Mouse (Mus musculus): ENCODE data around the gene Gm9803. TPM values are rescaled to one million over a fixed set of nuclear protein-coding genes. Genes with fewer than 3 reads are reported as not detected.

Gm9803 gene
- polyA plus RNA-seq, 1 experiment from 2014 or later: 20.4 TPM

GRCm38 (mm10) chr10:43482021-43482420 is 41.9 kb upstream of the Gm9803 start:
- 92% methylated on average over 5 of the region's 5 CpGs for WGBS
- Histone ChIP-seq H3K27ac (replicated peaks; ENCODE audit: low read depth, low read length) (no peak overlapping the region), H3K27me3 (replicated peaks; ENCODE audit: control insufficient read depth, insufficient read depth, low read length) (no peaks in the 10 kb centered on the region), H3K9ac (ENCODE audit: low read depth, low read length) (no peak overlapping the region), H3K4me1 (ENCODE audit: control insufficient read depth, insufficient read depth, low read length) (peaks cover 27% of the 10 kb centered on the region), H3K36me3 (ENCODE audit: control insufficient read depth, insufficient read depth, low read length) (no peaks in the 10 kb centered on the region), H3K9me3 (ENCODE audit: control insufficient read depth, low read length) (no peaks in the 10 kb centered on the region), H3K4me3 (ENCODE audit: low read depth, low read length) (no peak overlapping the region), H3K4me2 (ENCODE audit: low read depth, low read length) (no peak overlapping the region)
- DNase-seq (ENCODE audit: low spot score) (no peak), ATAC-seq (ENCODE audit: low read depth) (no peak)

DNA sequence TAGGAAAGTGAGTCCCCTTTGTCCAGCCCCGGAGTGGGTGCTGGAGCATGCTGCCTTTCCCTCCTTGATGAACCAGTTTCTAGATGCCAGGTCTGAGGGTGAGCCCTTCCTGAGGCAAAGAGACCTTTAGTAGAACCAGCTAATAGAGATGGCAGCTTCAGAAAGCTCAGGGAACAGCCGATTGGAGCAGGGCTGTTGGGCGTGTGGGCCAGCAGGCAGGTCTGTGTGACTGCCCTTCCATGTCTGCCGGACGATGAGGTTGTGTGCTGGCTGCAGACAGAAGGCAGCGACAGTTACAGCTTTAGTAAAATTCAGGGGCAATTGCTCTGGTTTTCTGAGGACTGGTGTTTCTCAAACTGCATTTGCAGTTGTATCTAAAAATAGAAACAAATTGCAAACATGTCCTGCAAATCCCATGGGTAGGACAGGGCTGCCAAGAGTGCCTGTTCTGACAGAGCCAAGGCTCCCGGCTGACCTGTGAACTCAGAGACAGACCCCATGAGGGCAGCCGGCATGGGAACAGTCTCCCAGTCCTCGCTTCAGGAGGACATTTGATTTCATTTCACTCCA is 40.4 kb upstream of the Gm9803 start:
- no peak for ATAC-seq (ENCODE audit: low read depth)
- Histone ChIP-seq H3K4me1 (ENCODE audit: control insufficient read depth, insufficient read depth, low read length) (peaks cover 24% of the 10 kb centered on the region), H3K36me3 (ENCODE audit: control insufficient read depth, insufficient read depth, low read length) (no peaks in the 10 kb centered on the region), H3K27me3 (replicated peaks; ENCODE audit: control insufficient read depth, insufficient read depth, low read length) (no peaks in the 10 kb centered on the region), H3K9me3 (ENCODE audit: control insufficient read depth, low read length) (no peaks in the 10 kb centered on the region), H3K9ac (ENCODE audit: low read depth, low read length) (peak overlapping the region; percentile 21; the same call in 1 of the 2 replicates), H3K27ac (replicated peaks; ENCODE audit: low read depth, low read length) (peak overlapping the region; percentile 56), H3K4me2 (ENCODE audit: low read depth, low read length) (peak overlapping the region; percentile 35), H3K4me3 (ENCODE audit: low read depth, low read length) (no peak overlapping the region)
- peak; percentile 41 for DNase-seq (ENCODE audit: low spot score)
- WGBS: 21% methylated on average over 9 of the region's 9 CpGs

GRCm38 (mm10) chr10:43485751-43486268 is 38.1 kb upstream of the Gm9803 start:
- ATAC-seq (ENCODE audit: low read depth) (no peak), DNase-seq (ENCODE audit: low spot score) (no peak)
- no peaks in the 10 kb centered on the region for H3K36me3 ChIP-seq (ENCODE audit: control insufficient read depth, insufficient read depth, low read length)
- H3K27ac ChIP-seq (replicated peaks; ENCODE audit: low read depth, low read length): no peak overlapping the region
- H3K4me1 ChIP-seq (ENCODE audit: control insufficient read depth, insufficient read depth, low read length): peaks cover 25% of the 10 kb centered on the region
- H3K9ac ChIP-seq (ENCODE audit: low read depth, low read length): no peak overlapping the region
- H3K27me3 ChIP-seq (replicated peaks; ENCODE audit: control insufficient read depth, insufficient read depth, low read length): no peaks in the 10 kb centered on the region
- H3K4me3 ChIP-seq (ENCODE audit: low read depth, low read length): no peak overlapping the region
- no peak overlapping the region for H3K4me2 ChIP-seq (ENCODE audit: low read depth, low read length)
- WGBS: 82% methylated on average over 6 of the region's 6 CpGs
- H3K9me3 ChIP-seq (ENCODE audit: control insufficient read depth, low read length): no peaks in the 10 kb centered on the region

GRCm38 (mm10) chr10:43487441-43488010 is 36.4 kb upstream of the Gm9803 start:
- ATAC-seq (ENCODE audit: low read depth): no peak
- Histone ChIP-seq H3K4me3 (ENCODE audit: low read depth, low read length) (no peak overlapping the region), H3K9me3 (ENCODE audit: control insufficient read depth, low read length) (no peaks in the 10 kb centered on the region), H3K4me2 (ENCODE audit: low read depth, low read length) (no peak overlapping the region), H3K27ac (replicated peaks; ENCODE audit: low read depth, low read length) (no peak overlapping the region), H3K9ac (ENCODE audit: low read depth, low read length) (no peak overlapping the region), H3K36me3 (ENCODE audit: control insufficient read depth, insufficient read depth, low read length) (no peaks in the 10 kb centered on the region), H3K4me1 (ENCODE audit: control insufficient read depth, insufficient read depth, low read length) (peaks cover 20% of the 10 kb centered on the region), H3K27me3 (replicated peaks; ENCODE audit: control insufficient read depth, insufficient read depth, low read length) (no peaks in the 10 kb centered on the region)
- DNase-seq (ENCODE audit: low spot score): no peak
- 90% methylated on average over 3 of the region's 3 CpGs for WGBS

GRCm38 (mm10) chr10:43488258-43488657 is 35.6 kb upstream of the Gm9803 start:
- H3K36me3 ChIP-seq (ENCODE audit: control insufficient read depth, insufficient read depth, low read length): no peaks in the 10 kb centered on the region
- H3K9me3 ChIP-seq (ENCODE audit: control insufficient read depth, low read length): no peaks in the 10 kb centered on the region
- no peak overlapping the region for H3K4me2 ChIP-seq (ENCODE audit: low read depth, low read length)
- no peak for DNase-seq (ENCODE audit: low spot score)
- H3K4me1 ChIP-seq (ENCODE audit: control insufficient read depth, insufficient read depth, low read length): peaks cover 16% of the 10 kb centered on the region
- no peaks in the 10 kb centered on the region for H3K27me3 ChIP-seq (replicated peaks; ENCODE audit: control insufficient read depth, insufficient read depth, low read length)
- H3K27ac ChIP-seq (replicated peaks; ENCODE audit: low read depth, low read length): no peak overlapping the region
- no peak overlapping the region for H3K9ac ChIP-seq (ENCODE audit: low read depth, low read length)
- no peak overlapping the region for H3K4me3 ChIP-seq (ENCODE audit: low read depth, low read length)
- no peak for ATAC-seq (ENCODE audit: low read depth)
- 67% methylated on average over 4 of the region's 4 CpGs for WGBS

DNA sequence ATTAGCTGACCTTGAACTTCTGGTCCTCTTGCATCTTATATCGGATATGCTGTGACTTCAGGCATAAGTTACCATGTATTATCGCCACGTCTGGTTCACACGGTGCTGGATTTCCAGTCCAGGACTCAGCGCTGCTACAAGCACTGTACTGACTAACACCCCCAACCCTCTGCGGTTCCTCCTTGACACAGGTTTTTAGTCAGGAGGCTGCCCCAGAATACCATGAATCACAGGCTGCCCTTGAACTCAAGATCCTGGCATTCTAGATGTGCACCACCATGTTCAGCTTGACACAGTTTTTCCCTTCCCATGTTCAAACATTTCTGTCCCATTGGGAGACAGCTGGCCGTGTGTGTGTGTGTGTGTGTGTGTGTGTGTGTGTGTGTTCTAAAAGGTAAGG is 34.7 kb upstream of the Gm9803 start:
- WGBS: 77% methylated on average over 7 of the region's 7 CpGs

DNA sequence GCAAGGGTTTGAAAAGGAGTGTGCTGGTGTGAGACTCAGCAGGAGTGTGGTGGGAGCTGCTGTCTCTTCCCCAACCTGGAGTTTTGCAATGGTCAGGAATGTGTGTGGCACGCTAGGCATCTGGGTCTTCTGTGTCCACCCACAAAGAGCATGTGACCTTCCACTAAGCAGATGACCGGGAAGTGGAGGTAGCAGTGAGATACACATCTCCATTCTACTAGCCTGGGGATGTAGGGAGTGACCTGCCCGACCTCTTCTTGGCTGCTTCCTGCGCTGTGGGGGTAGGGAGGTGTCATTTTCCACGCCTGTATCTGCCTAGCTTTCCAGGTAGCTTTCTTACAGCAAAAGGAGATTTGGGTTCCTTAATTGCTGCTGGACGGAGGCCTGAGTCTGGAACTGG is 34.3 kb upstream of the Gm9803 start:
- Histone ChIP-seq H3K27ac (replicated peaks; ENCODE audit: low read depth, low read length) (no peak overlapping the region), H3K9me3 (ENCODE audit: control insufficient read depth, low read length) (no peaks in the 10 kb centered on the region), H3K4me2 (ENCODE audit: low read depth, low read length) (no peak overlapping the region), H3K27me3 (replicated peaks; ENCODE audit: control insufficient read depth, insufficient read depth, low read length) (no peaks in the 10 kb centered on the region), H3K4me1 (ENCODE audit: control insufficient read depth, insufficient read depth, low read length) (peaks cover 10% of the 10 kb centered on the region; the same call in 1 of the 2 replicates), H3K36me3 (ENCODE audit: control insufficient read depth, insufficient read depth, low read length) (peaks cover 7% of the 10 kb centered on the region), H3K9ac (ENCODE audit: low read depth, low read length) (no peak overlapping the region), H3K4me3 (ENCODE audit: low read depth, low read length) (no peak overlapping the region)
- no peak for ATAC-seq (ENCODE audit: low read depth)
- no peak for DNase-seq (ENCODE audit: low spot score)
- 11% methylated on average over 6 of the region's 6 CpGs for WGBS

More for the DNA sequence above, 34.7 kb upstream of the Gm9803 start:
- Histone ChIP-seq H3K27me3 (replicated peaks; ENCODE audit: control insufficient read depth, insufficient read depth, low read length) (no peaks in the 10 kb centered on the region), H3K4me3 (ENCODE audit: low read depth, low read length) (no peak overlapping the region), H3K27ac (replicated peaks; ENCODE audit: low read depth, low read length) (no peak overlapping the region), H3K4me2 (ENCODE audit: low read depth, low read length) (no peak overlapping the region), H3K4me1 (ENCODE audit: control insufficient read depth, insufficient read depth, low read length) (peaks cover 10% of the 10 kb centered on the region; the same call in 1 of the 2 replicates), H3K9me3 (ENCODE audit: control insufficient read depth, low read length) (no peaks in the 10 kb centered on the region), H3K9ac (ENCODE audit: low read depth, low read length) (no peak overlapping the region), H3K36me3 (ENCODE audit: control insufficient read depth, insufficient read depth, low read length) (peaks cover 3% of the 10 kb centered on the region; the same call in 1 of the 2 replicates)
- ATAC-seq (ENCODE audit: low read depth) (no peak), DNase-seq (ENCODE audit: low spot score) (no peak)

DNA sequence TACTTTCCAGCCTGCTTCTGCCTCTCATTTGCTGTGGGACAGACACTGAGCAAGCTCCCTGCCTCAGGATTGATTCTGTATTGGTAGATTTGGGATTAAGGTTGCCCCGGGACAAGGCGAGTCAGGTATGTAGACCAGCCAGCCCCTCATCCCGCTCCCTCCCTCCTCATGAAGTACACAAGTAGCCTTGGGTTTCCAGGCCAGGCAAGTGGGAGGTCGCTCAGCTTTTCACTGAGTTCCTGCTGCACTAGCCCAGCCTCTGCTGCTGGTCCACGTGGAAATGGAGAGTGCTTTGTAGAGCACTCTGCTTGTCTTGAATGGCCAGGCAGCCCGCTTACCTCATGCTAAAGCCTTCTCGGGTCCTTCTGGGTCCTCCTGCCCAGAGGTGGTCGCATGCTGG is 33.9 kb upstream of the Gm9803 start:
- no peaks in the 10 kb centered on the region for H3K9me3 ChIP-seq (ENCODE audit: control insufficient read depth, low read length)
- WGBS: 69% methylated on average over 8 of the region's 8 CpGs
- H3K4me3 ChIP-seq (ENCODE audit: low read depth, low read length): no peak overlapping the region
- H3K36me3 ChIP-seq (ENCODE audit: control insufficient read depth, insufficient read depth, low read length): peaks cover 12% of the 10 kb centered on the region
- no peak for DNase-seq (ENCODE audit: low spot score)
- no peak for ATAC-seq (ENCODE audit: low read depth)
- no peaks in the 10 kb centered on the region for H3K27me3 ChIP-seq (replicated peaks; ENCODE audit: control insufficient read depth, insufficient read depth, low read length)
- H3K9ac ChIP-seq (ENCODE audit: low read depth, low read length): no peak overlapping the region
- no peak overlapping the region for H3K4me2 ChIP-seq (ENCODE audit: low read depth, low read length)
- peaks cover 10% of the 10 kb centered on the region; the same call in 1 of the 2 replicates for H3K4me1 ChIP-seq (ENCODE audit: control insufficient read depth, insufficient read depth, low read length)
- H3K27ac ChIP-seq (replicated peaks; ENCODE audit: low read depth, low read length): no peak overlapping the region

GRCm38 (mm10) chr10:43490846-43491245 is 33.0 kb upstream of the Gm9803 start:
- peaks cover 20% of the 10 kb centered on the region for H3K36me3 ChIP-seq (ENCODE audit: control insufficient read depth, insufficient read depth, low read length)
- H3K4me2 ChIP-seq (ENCODE audit: low read depth, low read length): no peak overlapping the region
- 88% methylated on average over 5 of the region's 5 CpGs for WGBS
- no peaks in the 10 kb centered on the region for H3K27me3 ChIP-seq (replicated peaks; ENCODE audit: control insufficient read depth, insufficient read depth, low read length)
- H3K9ac ChIP-seq (ENCODE audit: low read depth, low read length): no peak overlapping the region
- no peak overlapping the region for H3K4me3 ChIP-seq (ENCODE audit: low read depth, low read length)
- H3K9me3 ChIP-seq (ENCODE audit: control insufficient read depth, low read length): no peaks in the 10 kb centered on the region
- no peak overlapping the region for H3K27ac ChIP-seq (replicated peaks; ENCODE audit: low read depth, low read length)
- H3K4me1 ChIP-seq (ENCODE audit: control insufficient read depth, insufficient read depth, low read length): peaks cover 10% of the 10 kb centered on the region; the same call in 1 of the 2 replicates
- ATAC-seq (ENCODE audit: low read depth): no peak
- no peak for DNase-seq (ENCODE audit: low spot score)

All from embryonic facial prominence, embryonic 14.5 days (tissue).